Mouse (Mus musculus): ENCODE results near the gene Dennd1c. TPM values are rescaled to one million over a fixed set of nuclear protein-coding genes. Genes with fewer than 3 reads are reported as not detected.

Gene Dennd1c
- 3.9 and 4.4 TPM in 2 replicates for polyA plus RNA-seq (2015; fragmentation: Nextera tagmentation; extraction: Ambion mirVana)

DNA sequence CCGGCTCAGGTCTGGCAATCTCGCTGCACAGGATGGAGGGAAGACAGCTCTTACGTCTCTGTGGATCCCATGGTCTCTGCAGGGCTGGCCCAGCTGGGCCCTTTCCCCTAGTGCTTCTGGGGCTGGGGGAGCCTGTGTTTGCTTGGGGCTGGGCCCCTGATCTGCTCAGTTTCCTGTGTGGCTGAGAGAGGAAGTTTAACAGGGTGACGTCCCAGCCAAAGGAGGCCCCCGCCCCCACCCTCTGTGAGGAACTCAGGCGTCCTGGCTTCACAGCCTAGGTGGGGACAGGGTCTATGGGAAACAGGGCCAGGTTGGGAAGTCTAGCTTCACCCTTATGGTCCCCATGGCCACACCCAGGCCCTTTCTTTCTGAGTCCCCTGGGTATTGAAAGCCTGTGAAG is at the start of gene Dennd1c:
Dennd1c (minus strand) TSS at position 179 of the 400 bp plus-strand sequence.
- peaks cover 23% of the 10 kb centered on the region for H3K36me3 ChIP-seq
- ATAC-seq (replicated peaks), result peak; percentile 15; the same call in 1 of the 2 replicates

DNA sequence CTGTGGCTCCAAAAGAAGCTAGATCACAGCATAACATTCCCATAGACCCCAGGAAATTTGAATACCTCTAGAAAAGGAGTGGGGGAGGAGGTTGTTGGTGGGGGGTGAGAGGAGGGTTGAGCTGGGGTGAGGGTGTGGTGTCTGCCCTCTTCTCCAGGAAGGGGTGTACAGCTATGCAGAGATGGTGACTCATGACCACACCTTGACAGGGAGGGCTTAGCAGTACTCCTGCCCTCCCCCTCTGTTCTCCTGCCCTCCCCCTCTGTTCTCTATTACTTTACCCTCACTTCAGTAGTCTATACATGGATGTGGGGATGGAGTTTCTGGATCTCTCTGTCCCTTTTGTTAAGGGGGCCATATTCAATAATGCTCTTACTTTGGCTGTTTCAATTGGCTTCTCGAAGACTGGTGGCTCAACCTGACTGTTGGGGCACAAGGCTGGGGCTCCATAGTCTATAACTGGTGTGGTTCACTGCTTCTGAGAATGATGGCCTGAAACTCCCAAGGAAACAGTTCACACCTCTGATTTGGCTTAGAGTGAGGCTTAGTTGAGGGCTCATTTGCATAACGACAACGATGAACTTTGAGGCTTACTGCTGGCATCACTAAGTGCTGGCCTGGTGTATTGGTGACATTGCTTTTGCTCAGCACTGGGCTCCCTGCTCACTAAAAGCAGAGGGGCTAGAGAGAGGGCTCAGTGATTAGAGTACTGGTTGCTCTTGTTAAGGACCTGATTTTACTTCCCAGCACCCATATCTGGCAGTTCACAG is 47.7 kb upstream of the Dennd1c start:
- H3K36me3 ChIP-seq, result no peaks in the 10 kb centered on the region
- H3K4me3 ChIP-seq, result no peak overlapping the region
- H3K27ac ChIP-seq (replicated peaks), result no peak overlapping the region
- H3K4me1 ChIP-seq, result no peaks in the 10 kb centered on the region
- no peak for ATAC-seq (replicated peaks)
- no peak overlapping the region for H3K9ac ChIP-seq (replicated peaks)
- WGBS, result 55% methylated on average over 3 of the region's 3 CpGs
- no peak overlapping the region for H3K4me2 ChIP-seq (replicated peaks)
- H3K27me3 ChIP-seq, result no peaks in the 10 kb centered on the region
- H3K9me3 ChIP-seq, result no peaks in the 10 kb centered on the region

More for the DNA sequence above, at the start of gene Dennd1c:
- no peaks in the 10 kb centered on the region for H3K9me3 ChIP-seq
- no peak within 1 kb of the TSS for H3K27ac ChIP-seq (replicated peaks)
- H3K4me1 ChIP-seq, result no peaks in the 10 kb centered on the region
- no peak within 1 kb of the TSS for H3K4me2 ChIP-seq (replicated peaks)
- no peak within 1 kb of the TSS for H3K4me3 ChIP-seq
- no peak within 1 kb of the TSS for H3K9ac ChIP-seq (replicated peaks)
- 68% methylated on average over 6 of the region's 6 CpGs for WGBS
- H3K27me3 ChIP-seq, result no peaks in the 10 kb centered on the region

DNA sequence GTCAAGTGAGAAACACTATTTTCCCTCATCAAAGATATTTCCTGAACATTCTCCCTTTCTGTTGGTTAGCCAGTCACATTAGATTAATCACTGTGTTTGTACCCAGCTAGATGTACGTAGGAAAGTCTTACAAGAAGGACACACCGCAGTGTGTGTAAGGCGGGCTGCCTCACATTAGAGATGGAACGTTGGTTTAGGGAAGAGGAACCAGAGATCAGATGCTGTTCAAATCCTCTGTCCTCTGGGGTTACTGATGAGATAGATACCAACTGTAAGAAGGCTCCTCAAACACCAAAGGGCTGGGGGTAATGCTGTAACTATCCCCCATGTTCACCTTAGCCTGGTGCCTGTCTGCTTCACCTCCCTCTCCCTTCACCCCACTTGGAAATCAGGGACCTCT is 46.5 kb upstream of the Dennd1c start:
- Histone ChIP-seq H3K9me3 (no peaks in the 10 kb centered on the region), H3K27ac (replicated peaks) (no peak overlapping the region), H3K4me2 (replicated peaks) (no peak overlapping the region), H3K36me3 (no peaks in the 10 kb centered on the region), H3K9ac (replicated peaks) (no peak overlapping the region), H3K4me3 (no peak overlapping the region), H3K27me3 (no peaks in the 10 kb centered on the region), H3K4me1 (no peaks in the 10 kb centered on the region)
- no peak for ATAC-seq (replicated peaks)
- 89% methylated on average over 4 of the region's 4 CpGs for WGBS

DNA sequence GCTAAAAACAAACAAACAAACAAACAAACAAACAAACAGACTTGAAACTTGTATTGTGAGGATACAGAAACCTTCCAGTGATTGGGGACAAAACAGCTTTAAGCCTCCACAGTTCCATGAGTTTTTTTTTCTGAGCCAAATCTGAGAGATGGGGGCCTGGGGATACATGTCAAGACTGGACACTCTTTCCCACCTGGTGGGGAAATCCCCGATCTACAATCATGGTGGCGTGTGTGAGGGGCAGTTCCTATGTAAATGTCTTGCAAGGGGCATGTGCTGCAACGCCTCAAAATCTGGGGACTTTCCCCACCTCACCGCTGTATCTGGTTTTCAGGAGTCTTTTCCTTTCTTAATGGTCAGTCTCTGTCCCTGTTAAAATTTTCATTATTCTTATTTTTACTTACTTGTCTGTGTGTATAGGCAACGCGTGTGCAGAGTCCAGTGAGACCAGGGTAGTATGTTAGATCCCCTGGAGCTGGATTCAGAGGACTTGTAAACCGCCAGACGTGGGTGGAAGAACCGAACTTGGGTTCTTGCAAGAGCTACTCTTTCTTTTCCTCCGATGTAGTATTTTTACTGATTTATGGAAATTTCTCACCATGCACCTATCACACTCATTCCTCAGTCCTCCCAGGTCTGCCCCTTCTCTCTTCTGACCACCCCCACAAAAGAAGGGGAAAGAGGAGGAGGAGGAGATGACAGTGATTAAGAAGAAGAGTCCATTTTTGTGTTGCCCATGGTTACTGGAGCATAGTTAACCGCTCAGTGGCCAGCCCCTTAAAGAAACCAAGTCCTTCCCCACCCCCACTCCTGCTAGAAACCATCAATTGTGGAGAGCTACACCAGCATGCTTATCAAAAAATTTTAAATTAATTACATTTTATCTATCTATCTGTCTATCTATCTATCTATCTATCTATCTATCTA is 45.1 kb upstream of the Dennd1c start:
- Histone ChIP-seq H3K4me1 (peaks cover 3% of the 10 kb centered on the region; the same call in 1 of the 2 replicates), H3K4me3 (no peak overlapping the region), H3K27me3 (no peaks in the 10 kb centered on the region), H3K27ac (replicated peaks) (no peak overlapping the region), H3K9me3 (no peaks in the 10 kb centered on the region), H3K9ac (replicated peaks) (no peak overlapping the region), H3K4me2 (replicated peaks) (no peak overlapping the region), H3K36me3 (no peaks in the 10 kb centered on the region)
- 89% methylated on average over 11 of the region's 11 CpGs for WGBS
- no peak for ATAC-seq (replicated peaks)

DNA sequence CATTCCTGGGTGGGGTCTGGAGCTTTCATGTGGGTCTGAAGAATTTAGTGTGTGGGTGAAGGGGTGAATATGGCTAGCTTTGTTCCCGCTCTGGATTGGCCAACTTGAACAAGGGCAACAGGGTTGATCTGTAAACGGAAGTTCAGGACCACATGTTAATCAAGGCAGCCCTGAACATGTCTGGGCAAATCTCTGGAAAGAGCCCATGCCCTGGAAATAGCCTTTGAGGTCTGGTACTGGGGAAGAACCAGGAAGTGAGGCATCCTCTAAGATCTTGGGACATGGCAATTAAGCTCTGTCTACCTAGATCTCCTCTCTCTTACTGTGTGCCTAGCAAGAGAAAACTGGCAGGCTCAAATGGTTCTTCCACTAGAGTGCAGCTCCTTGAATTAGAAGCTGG is 43.5 kb upstream of the Dennd1c start:
- H3K4me2 ChIP-seq (replicated peaks), result no peak overlapping the region
- peaks cover 3% of the 10 kb centered on the region; the same call in 1 of the 2 replicates for H3K4me1 ChIP-seq
- H3K9me3 ChIP-seq, result no peaks in the 10 kb centered on the region
- no peaks in the 10 kb centered on the region; the same call in 1 of the 2 replicates for H3K27me3 ChIP-seq
- H3K36me3 ChIP-seq, result no peaks in the 10 kb centered on the region
- 89% methylated on average over 2 of the region's 2 CpGs for WGBS
- H3K9ac ChIP-seq (replicated peaks), result no peak overlapping the region
- H3K4me3 ChIP-seq, result no peak overlapping the region
- no peak overlapping the region for H3K27ac ChIP-seq (replicated peaks)
- no peak for ATAC-seq (replicated peaks)

DNA sequence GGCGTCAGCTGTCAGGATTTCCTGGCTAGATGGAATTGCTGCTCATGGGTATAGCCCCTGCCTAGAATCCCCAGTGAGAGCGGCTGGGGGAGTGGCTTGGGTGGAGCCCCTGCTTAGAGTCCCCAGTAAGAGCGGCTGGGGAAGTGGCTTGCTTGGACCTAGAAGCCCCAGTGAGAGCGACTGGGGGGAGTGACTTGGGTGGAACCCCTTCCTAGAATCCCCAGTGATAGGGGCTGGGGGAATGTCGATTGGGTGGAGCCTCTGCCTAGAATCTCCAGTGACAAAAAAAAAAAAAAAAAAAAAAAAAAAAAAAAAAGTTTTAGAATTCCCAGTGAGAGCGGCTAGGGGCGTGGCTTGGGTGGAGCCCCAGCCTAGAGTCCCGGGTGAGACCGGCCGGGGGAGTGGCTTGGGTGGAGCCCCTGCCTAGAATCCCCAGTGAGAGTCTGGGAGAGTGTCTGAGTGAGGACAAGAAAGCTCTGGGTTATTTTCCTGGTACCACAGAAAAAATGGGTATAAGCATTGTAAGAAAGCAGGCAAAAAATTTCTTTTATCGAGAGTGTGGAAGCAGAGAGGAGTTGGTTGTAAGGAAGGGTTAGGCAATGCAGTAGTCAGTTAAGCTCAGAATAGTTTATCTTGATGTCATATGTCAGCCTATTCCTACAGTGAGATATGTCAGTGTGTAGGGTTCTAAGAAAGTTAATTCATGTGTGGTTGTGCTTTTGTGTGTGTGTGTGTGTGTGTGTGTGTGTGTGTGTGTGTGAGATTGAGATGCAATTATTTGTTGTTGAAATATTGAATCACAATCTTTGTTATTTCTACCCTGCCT is 40.4 kb upstream of the Dennd1c start:
- H3K36me3 ChIP-seq, result no peaks in the 10 kb centered on the region
- H3K27ac ChIP-seq (replicated peaks), result no peak overlapping the region
- no peak overlapping the region for H3K9ac ChIP-seq (replicated peaks)
- under 1% methylated on average over 11 of the region's 11 CpGs for WGBS
- peaks cover 3% of the 10 kb centered on the region; the same call in 1 of the 2 replicates for H3K4me1 ChIP-seq
- ATAC-seq (replicated peaks), result peak; percentile 77
- H3K4me2 ChIP-seq (replicated peaks), result no peak overlapping the region; the same call in 1 of the 2 replicates
- H3K4me3 ChIP-seq, result no peak overlapping the region
- H3K9me3 ChIP-seq, result no peaks in the 10 kb centered on the region
- no peaks in the 10 kb centered on the region; the same call in 1 of the 2 replicates for H3K27me3 ChIP-seq

DNA sequence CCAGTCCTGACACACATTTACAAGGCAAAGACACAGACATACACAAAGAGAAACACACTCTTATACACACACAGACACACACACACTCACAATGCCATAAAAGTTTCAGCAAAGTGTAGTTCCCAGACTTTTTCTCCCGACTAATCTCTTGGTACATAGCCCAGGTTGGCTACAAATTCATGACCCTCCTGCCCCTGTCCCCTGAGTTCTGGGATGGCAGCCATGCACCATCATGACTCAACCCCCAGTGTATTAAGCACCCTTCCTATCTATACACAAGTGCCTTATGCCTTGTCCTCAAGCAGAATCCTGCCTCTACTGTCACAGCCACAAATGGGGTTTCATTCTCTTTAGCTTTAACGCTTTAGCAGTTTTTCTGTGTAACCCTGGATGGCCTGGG is 38.5 kb upstream of the Dennd1c start:
- ATAC-seq (replicated peaks), result no peak
- Histone ChIP-seq H3K9ac (replicated peaks) (no peak overlapping the region), H3K4me1 (peaks cover 3% of the 10 kb centered on the region; the same call in 1 of the 2 replicates), H3K4me2 (replicated peaks) (no peak overlapping the region), H3K36me3 (no peaks in the 10 kb centered on the region), H3K27me3 (no peaks in the 10 kb centered on the region; the same call in 1 of the 2 replicates), H3K27ac (replicated peaks) (no peak overlapping the region), H3K4me3 (no peak overlapping the region), H3K9me3 (no peaks in the 10 kb centered on the region)
- WGBS, result 73% methylated on average over 2 of the region's 2 CpGs

DNA sequence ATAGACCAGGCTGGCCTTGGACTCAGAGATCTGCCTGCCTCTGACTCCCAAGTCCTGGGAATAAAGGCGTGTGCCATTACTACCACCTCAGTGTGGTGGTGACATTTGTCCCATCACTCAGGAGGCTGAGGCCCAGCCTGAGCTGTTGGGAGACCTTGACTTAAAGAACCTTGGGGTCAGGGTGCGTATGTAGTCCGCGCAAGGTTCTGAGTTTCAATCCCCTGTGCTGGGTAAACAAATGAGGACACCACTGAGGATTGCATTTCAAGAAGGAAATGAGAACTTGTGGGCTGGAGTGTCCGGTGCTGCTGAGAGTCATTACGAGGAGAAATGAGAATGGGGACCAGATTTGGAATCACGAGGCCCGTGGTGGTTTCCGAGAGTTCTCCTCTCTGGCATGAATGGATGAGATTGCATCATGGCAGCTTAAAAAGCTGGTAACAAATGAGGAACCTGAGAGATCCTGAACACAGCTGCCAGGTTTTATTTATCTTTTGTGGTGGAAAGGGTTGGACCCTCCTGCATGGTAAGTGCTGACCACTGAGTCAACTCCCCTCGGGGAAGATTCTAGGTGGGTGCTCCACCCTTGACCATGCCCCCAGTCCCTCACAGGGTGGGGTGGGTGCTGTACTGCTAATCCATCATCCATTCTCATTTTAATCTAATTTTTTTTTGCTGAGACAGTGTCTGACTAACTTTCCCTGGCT is 34.6 kb upstream of the Dennd1c start:
- Histone ChIP-seq H3K36me3 (no peaks in the 10 kb centered on the region), H3K4me2 (replicated peaks) (no peak overlapping the region), H3K4me1 (peaks cover 2% of the 10 kb centered on the region; the same call in 1 of the 2 replicates), H3K27me3 (no peaks in the 10 kb centered on the region; the same call in 1 of the 2 replicates), H3K4me3 (no peak overlapping the region), H3K9me3 (no peaks in the 10 kb centered on the region), H3K9ac (replicated peaks) (no peak overlapping the region), H3K27ac (replicated peaks) (no peak overlapping the region)
- no peak for ATAC-seq (replicated peaks)
- WGBS, result 92% methylated on average over 10 of the region's 10 CpGs

DNA sequence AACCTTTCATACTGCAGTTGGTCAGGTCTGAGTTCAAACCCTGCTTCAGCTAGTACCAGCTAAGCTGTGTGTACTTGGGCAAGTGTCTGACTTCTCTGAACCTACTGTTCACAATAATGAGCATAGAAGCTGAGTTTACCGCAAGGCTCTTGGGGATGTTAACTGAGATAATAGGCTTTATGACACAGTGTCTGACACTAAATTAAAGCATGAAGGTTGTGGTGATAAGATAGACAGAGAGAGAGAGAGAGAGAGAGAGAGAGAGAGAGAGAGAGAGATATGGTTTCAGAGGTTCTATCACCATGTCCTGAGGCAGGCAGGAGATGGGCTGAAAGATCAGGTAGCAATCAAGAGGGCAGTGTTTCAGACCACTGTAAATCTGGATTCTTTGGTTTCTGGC is 31.7 kb upstream of the Dennd1c start:
- Histone ChIP-seq H3K4me3 (no peak overlapping the region), H3K27ac (replicated peaks) (no peak overlapping the region), H3K36me3 (no peaks in the 10 kb centered on the region), H3K4me2 (replicated peaks) (no peak overlapping the region), H3K4me1 (peaks cover 17% of the 10 kb centered on the region), H3K27me3 (no peaks in the 10 kb centered on the region), H3K9ac (replicated peaks) (no peak overlapping the region), H3K9me3 (no peaks in the 10 kb centered on the region)
- 89% methylated on average over 1 of the region's 1 CpGs for WGBS
- no peak for ATAC-seq (replicated peaks)

DNA sequence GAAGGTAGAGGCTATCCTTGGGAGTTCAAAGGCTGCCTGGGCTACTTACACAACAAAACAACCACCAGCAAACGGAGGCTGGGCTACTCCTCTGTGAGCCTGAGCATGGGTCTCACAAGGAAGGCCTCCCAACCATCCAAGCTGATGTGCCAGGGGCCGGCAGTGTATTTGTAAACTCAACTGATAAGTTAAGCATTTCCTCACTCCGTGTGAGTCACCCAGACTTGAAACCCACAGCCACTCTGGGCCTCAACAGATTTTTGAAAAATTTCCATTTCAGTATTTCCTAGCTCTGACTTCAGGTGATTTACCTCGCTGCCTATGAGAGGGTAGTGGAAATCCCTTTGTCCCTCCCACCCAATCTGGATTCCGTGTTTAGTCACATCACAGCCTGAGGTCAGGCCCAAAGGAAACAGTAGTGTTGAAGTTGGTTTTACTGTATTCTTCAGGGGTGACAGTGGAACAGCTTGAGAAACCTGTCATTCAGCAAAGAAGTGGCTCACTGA is 30.4 kb upstream of the Dennd1c start:
- Histone ChIP-seq H3K9me3 (no peaks in the 10 kb centered on the region), H3K4me1 (peaks cover 23% of the 10 kb centered on the region), H3K27ac (replicated peaks) (no peak overlapping the region), H3K36me3 (no peaks in the 10 kb centered on the region), H3K4me2 (replicated peaks) (no peak overlapping the region), H3K27me3 (no peaks in the 10 kb centered on the region), H3K9ac (replicated peaks) (no peak overlapping the region), H3K4me3 (no peak overlapping the region)
- no peak for ATAC-seq (replicated peaks)
- WGBS, result 63% methylated on average over 5 of the region's 5 CpGs

Data from forebrain, embryonic 15.5 days (tissue).